Mouse (Mus musculus) megakaryocyte-erythroid progenitor cell, adult 5 weeks (primary cell): ENCODE data around the gene Grb2. TPM values are rescaled to one million over a fixed set of nuclear protein-coding genes. Genes with fewer than 3 reads are reported as not detected.

ENCODE experiments used
- polyA plus RNA-seq: library from polyadenylated mRNA; stranded (reverse); fragments of >175 nt; gene quantifications from 2 replicates; pipeline ENCODE4 v1.2.3, GENCODE M21; 2012

Grb2 gene
- 87.8 and 104 TPM in 2 replicates for polyA plus RNA-seq

GRCm38 (mm10) chr11:115708209-115708876, at the start of gene Grb2:
Gene Grb2, minus strand, starts transcription at chr11:115708597.

GRCm38 (mm10) chr11:115627705-115628464, 80.5 kb downstream of the Grb2 start, which contains the start of gene Slc25a19:
Gene Slc25a19, minus strand, starts transcription at chr11:115628295.

DNA sequence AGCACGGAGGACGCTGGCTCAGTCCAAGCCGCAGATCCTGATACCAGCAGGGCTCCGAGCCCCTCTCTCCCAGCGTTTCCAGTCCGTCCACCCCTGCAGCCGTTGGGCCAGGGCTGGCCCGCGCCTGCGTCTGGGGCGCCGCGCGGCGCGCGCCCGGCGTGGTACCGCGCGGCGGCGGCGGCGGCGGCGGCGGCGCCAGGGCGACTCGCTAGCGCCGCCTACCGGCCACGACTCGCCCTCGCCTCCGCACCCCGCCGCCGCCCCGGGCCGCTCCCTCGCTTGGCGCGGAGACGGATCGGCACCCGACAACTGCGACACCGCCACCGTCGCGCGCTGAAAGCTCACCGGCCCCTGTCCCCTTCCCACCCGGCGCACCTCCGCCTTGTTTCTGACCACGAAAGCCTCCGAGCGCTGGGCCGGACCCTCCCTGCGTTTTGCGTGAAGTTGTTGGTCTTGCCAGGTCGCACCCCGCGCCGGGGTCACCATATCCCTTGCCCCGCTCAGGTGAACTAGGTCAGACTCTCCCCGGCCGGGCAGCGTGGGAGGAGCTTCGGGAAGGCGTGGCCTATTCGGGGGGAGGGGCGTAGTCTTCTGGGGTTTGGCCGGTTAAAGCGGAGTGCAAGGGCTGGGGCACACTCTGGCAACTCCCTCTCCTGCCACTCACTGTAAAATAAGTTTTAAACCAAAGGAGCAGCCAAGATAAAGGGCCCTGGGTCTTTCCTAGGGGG, 95.8 kb downstream of the Grb2 start, which contains the start of gene Mif4gd:
Mif4gd (minus strand) TSS at position 560 of the 728 bp plus-strand sequence.

GRCm38 (mm10) chr11:115603476-115604303, 104.7 kb downstream of the Grb2 start, which contains the start of the genes Mrps7 and Gga3:
Gene Mrps7, plus strand, starts transcription at chr11:115603925.
Gene Gga3, minus strand, starts transcription at chr11:115604051.

Other genes with a start within 250 kb of the Grb2 start
- gene Slc16a5, start 246.1 kb downstream of the Grb2 start, polyA plus RNA-seq = not detected in 2 replicates
- 54.4 and 66.0 TPM in 2 replicates for gene Armc7, start 232.9 kb downstream of the Grb2 start, polyA plus RNA-seq
- 94.7 and 110 TPM in 2 replicates for gene Nt5c, start 216.7 kb downstream of the Grb2 start, polyA plus RNA-seq
- gene Jpt1, start 194.2 kb downstream of the Grb2 start, polyA plus RNA-seq = 199 and 212 TPM in 2 replicates
- gene Sumo2, start 172.3 kb downstream of the Grb2 start, polyA plus RNA-seq = 320 and 361 TPM in 2 replicates
- gene Nup85, start 144.2 kb downstream of the Grb2 start, polyA plus RNA-seq = 41.2 and 45.2 TPM in 2 replicates
- gene Mrps7, start 104.7 kb downstream of the Grb2 start, polyA plus RNA-seq = 59.0 and 61.7 TPM in 2 replicates
- 109 and 133 TPM in 2 replicates for gene Gga3, start 104.5 kb downstream of the Grb2 start, polyA plus RNA-seq
- 22.9 and 27.4 TPM in 2 replicates for gene Mif4gd, start 95.6 kb downstream of the Grb2 start, polyA plus RNA-seq
- 28.6 and 28.8 TPM in 2 replicates for gene Slc25a19, start 80.3 kb downstream of the Grb2 start, polyA plus RNA-seq
- 69.4 and 70.7 TPM in 2 replicates for gene Tmem94, start 56.8 kb upstream of the Grb2 start, polyA plus RNA-seq
- gene Caskin2, start 105.0 kb upstream of the Grb2 start, polyA plus RNA-seq = 20.0 and 25.9 TPM in 2 replicates
- 86.5 and 92.0 TPM in 2 replicates for gene Tsen54, start 106.1 kb upstream of the Grb2 start, polyA plus RNA-seq
- gene Llgl2, start 115.5 kb upstream of the Grb2 start, polyA plus RNA-seq = 12.8 and 20.8 TPM in 2 replicates
- gene Myo15b, start 149.8 kb upstream of the Grb2 start, polyA plus RNA-seq = 6.0 and 7.2 TPM in 2 replicates
- 13.3 and 20.5 TPM in 2 replicates for gene Smim5, start 191.4 kb upstream of the Grb2 start, polyA plus RNA-seq
- 0.11 and 0.25 TPM in 2 replicates for gene Smim6, start 203.4 kb upstream of the Grb2 start, polyA plus RNA-seq
- gene Sap30bp, start 224.7 kb upstream of the Grb2 start, polyA plus RNA-seq = 27.2 and 27.8 TPM in 2 replicates
- 20.8 and 23.6 TPM in 2 replicates for gene Recql5, start 224.9 kb upstream of the Grb2 start, polyA plus RNA-seq